Mouse (Mus musculus): Measurements from ENCODE around the gene Nin. TPM values are rescaled to one million over a fixed set of nuclear protein-coding genes. Genes with fewer than 3 reads are reported as not detected.
A peak's percentile ranks its signal among the peaks of the same experiment; 100 is the strongest.

Gene Nin
- polyA plus RNA-seq, 1 experiment from 2014 or later, result 11.1 TPM

DNA sequence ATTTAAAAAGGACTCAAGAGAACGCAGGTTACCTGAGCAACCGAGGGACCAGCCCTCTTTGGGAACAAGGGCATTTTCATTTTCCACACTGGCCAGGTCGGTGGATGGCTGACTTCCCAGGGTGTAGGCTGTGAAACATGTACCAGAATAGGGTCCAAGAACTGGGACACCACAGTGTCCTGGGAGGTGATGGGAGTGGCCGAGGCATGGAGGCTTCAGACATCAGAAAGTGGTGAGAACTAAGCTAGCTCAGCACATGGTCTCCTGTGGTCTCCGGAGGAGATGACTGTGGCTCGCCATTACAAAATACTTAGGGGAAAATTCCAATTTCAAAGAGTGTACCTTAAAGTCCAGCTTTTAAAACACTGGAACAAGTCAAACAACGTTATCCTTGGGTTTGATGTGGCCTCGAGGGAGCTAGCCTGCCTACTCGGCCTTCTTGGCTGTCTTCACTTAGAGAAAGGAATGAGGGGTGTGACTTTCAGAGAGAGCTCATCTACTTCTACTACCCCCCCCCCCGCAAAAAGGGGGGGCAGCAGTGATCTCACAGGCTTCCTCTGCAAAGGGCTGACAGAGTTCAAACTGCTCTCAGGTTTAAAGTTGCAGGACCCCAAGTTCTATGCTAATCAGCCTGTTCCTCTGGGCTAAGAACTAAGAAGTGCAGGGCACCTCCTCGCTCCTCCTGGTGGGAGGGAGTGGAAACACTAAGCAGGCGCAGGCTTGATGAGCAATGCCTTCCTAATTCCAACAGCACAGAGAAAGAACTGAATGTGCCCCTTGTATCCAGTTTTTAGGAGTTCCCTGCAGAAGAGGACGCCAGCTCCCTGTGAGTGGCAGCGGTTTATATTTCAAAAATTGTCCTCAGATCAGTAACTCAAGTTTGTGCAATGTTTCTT is 54.3 kb downstream of the Nin start:
- Histone ChIP-seq H3K36me3 (ENCODE audit: control insufficient read depth, insufficient read depth, low read length) (no peaks in the 10 kb centered on the region; the same call in 1 of the 2 replicates), H3K27me3 (ENCODE audit: control insufficient read depth, insufficient read depth, low read length) (no peaks in the 10 kb centered on the region), H3K4me2 (no peak overlapping the region), H3K4me3 (ENCODE audit: low read depth, low read length) (no peak overlapping the region), H3K27ac (ENCODE audit: low read depth, low read length) (no peak overlapping the region), H3K4me1 (ENCODE audit: control insufficient read depth, insufficient read depth, low read length) (no peaks in the 10 kb centered on the region), H3K9ac (ENCODE audit: low read length) (no peak overlapping the region), H3K9me3 (ENCODE audit: control insufficient read depth, low read length) (no peaks in the 10 kb centered on the region)
- DNase-seq (ENCODE audit: low spot score, missing footprints) (peak; percentile 80), ATAC-seq (ENCODE audit: low FRiP score) (no peak)
- WGBS, result 68% methylated on average over 14 of the region's 14 CpGs

DNA sequence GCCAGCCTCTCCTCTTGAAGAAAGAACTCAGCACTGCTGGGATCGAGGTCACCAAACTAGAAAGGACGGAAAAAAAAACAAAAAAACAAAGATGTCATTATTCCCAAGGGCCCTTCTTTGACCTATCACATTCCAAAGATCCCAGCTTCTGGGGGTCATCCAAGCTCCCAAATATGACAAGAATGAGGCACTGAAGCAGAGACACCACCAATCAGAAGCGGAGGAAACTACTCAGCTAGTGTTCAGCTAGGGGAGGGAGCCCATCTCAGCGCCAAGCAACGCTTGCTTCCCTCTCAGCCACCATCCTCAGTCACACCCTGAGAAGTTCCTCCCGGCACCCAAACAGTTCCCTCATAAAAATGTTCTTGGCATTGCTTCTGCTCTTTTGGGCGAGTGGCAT is 62.8 kb downstream of the Nin start:
- H3K27ac ChIP-seq (ENCODE audit: low read depth, low read length), result no peak overlapping the region
- no peaks in the 10 kb centered on the region for H3K27me3 ChIP-seq (ENCODE audit: control insufficient read depth, insufficient read depth, low read length)
- 63% methylated on average over 7 of the region's 7 CpGs for WGBS
- H3K36me3 ChIP-seq (ENCODE audit: control insufficient read depth, insufficient read depth, low read length), result peaks cover 2% of the 10 kb centered on the region; the same call in 1 of the 2 replicates
- H3K4me2 ChIP-seq, result no peak overlapping the region
- DNase-seq (ENCODE audit: low spot score, missing footprints) (no peak), ATAC-seq (ENCODE audit: low FRiP score) (no peak)
- no peaks in the 10 kb centered on the region for H3K9me3 ChIP-seq (ENCODE audit: control insufficient read depth, low read length)
- H3K4me1 ChIP-seq (ENCODE audit: control insufficient read depth, insufficient read depth, low read length), result no peaks in the 10 kb centered on the region
- H3K4me3 ChIP-seq (ENCODE audit: low read depth, low read length), result no peak overlapping the region
- H3K9ac ChIP-seq (ENCODE audit: low read length), result no peak overlapping the region

DNA sequence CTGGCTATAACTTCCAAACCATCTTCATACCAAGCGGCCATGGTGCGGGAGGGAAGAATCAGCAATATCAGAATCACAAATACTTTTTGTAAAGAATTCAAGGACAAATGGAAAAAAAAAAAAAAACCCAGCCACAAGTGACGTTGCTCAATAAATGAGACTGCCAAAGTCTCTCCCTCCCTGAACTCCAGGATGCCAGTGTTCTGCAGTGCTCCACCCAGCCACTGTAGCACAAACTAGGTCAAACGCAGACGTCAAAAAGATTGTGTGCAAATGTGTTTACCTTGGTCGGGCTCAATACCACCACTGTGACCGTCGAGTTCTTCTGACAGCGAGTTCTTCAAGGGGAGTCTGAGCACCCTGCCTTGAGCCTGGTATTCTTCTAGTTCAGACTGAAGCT is 64.8 kb downstream of the Nin start:
- no peaks in the 10 kb centered on the region for H3K4me1 ChIP-seq (ENCODE audit: control insufficient read depth, insufficient read depth, low read length)
- WGBS, result 84% methylated on average over 9 of the region's 9 CpGs
- ATAC-seq (ENCODE audit: low FRiP score), result no peak
- no peaks in the 10 kb centered on the region for H3K9me3 ChIP-seq (ENCODE audit: control insufficient read depth, low read length)
- H3K27ac ChIP-seq (ENCODE audit: low read depth, low read length), result no peak overlapping the region
- H3K27me3 ChIP-seq (ENCODE audit: control insufficient read depth, insufficient read depth, low read length), result no peaks in the 10 kb centered on the region
- no peak overlapping the region for H3K9ac ChIP-seq (ENCODE audit: low read length)
- no peak overlapping the region for H3K4me3 ChIP-seq (ENCODE audit: low read depth, low read length)
- DNase-seq (ENCODE audit: low spot score, missing footprints), result no peak
- peaks cover 4% of the 10 kb centered on the region; the same call in 1 of the 2 replicates for H3K36me3 ChIP-seq (ENCODE audit: control insufficient read depth, insufficient read depth, low read length)
- no peak overlapping the region for H3K4me2 ChIP-seq

DNA sequence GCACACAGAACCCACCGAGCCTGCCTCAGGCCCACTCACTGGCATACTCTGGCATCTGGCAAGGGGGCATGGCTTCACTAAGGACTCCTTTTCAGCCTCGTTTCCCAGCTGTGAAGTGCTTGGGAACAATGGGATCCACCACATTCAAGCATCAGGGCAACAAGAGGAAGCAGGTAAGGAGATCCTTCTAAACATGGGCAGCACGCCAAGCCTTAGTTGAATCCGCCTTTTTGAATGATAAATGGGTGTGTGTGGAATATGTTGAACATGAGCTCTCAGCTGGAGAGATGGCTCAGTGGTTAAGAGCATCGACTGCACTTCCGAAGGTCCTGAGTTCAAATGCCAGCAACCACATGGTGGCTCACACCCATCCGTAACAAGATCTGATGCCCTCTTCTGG is 66.2 kb downstream of the Nin start:
- no peak overlapping the region for H3K4me2 ChIP-seq
- H3K27ac ChIP-seq (ENCODE audit: low read depth, low read length), result no peak overlapping the region
- DNase-seq (ENCODE audit: low spot score, missing footprints), result no peak
- no peaks in the 10 kb centered on the region for H3K27me3 ChIP-seq (ENCODE audit: control insufficient read depth, insufficient read depth, low read length)
- H3K4me3 ChIP-seq (ENCODE audit: low read depth, low read length), result no peak overlapping the region
- no peaks in the 10 kb centered on the region for H3K9me3 ChIP-seq (ENCODE audit: control insufficient read depth, low read length)
- 90% methylated on average over 7 of the region's 7 CpGs for WGBS
- peaks cover 4% of the 10 kb centered on the region; the same call in 1 of the 2 replicates for H3K36me3 ChIP-seq (ENCODE audit: control insufficient read depth, insufficient read depth, low read length)
- no peaks in the 10 kb centered on the region for H3K4me1 ChIP-seq (ENCODE audit: control insufficient read depth, insufficient read depth, low read length)
- no peak for ATAC-seq (ENCODE audit: low FRiP score)
- H3K9ac ChIP-seq (ENCODE audit: low read length), result no peak overlapping the region

DNA sequence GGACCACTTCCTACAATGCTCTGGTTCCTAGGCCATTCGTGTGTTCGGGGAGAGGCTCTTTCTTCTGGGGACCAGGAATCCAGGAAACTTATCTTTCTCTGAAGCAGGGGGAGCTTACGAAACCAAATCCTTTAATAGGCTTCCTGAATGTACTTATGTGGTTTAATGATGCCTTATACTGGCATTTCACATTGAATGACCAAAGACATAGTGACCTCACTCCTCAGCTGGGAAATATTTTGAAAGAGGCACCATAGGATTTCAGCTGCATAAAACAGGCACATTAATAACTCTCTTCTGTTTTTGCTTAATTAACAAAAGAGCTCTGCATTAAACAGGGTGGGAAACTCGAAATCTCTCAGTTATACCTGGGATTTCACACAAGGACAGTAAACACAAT is 69.2 kb downstream of the Nin start:
- no peak overlapping the region for H3K27ac ChIP-seq (ENCODE audit: low read depth, low read length)
- no peaks in the 10 kb centered on the region for H3K27me3 ChIP-seq (ENCODE audit: control insufficient read depth, insufficient read depth, low read length)
- H3K4me3 ChIP-seq (ENCODE audit: low read depth, low read length), result no peak overlapping the region
- DNase-seq (ENCODE audit: low spot score, missing footprints) (no peak), ATAC-seq (ENCODE audit: low FRiP score) (no peak)
- 69% methylated on average over 4 of the region's 4 CpGs for WGBS
- peaks cover 2% of the 10 kb centered on the region; the same call in 1 of the 2 replicates for H3K36me3 ChIP-seq (ENCODE audit: control insufficient read depth, insufficient read depth, low read length)
- no peak overlapping the region for H3K4me2 ChIP-seq
- H3K4me1 ChIP-seq (ENCODE audit: control insufficient read depth, insufficient read depth, low read length), result no peaks in the 10 kb centered on the region
- H3K9ac ChIP-seq (ENCODE audit: low read length), result no peak overlapping the region
- H3K9me3 ChIP-seq (ENCODE audit: control insufficient read depth, low read length), result no peaks in the 10 kb centered on the region

DNA sequence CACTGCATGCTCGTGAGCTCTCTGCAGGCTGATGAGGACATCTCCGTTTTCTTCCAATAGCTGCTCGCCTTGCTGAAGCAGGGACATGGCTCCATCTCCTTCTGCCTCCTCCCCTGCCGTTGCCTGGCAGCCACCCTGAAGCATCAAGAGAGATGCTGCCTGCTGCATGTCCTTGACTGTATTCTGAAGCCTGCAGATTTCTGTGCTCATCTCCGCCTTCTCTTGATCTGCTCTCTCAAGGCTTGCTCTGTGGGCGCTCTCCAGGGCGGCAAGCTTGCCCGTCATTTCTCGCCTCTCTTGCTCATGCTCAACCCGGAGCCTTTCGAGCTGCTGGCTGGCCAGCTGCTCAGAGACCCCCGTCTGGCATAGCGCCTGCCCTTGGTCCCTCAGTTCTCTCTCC is 70.1 kb downstream of the Nin start:
- no peak for DNase-seq (ENCODE audit: low spot score, missing footprints)
- Histone ChIP-seq H3K27me3 (ENCODE audit: control insufficient read depth, insufficient read depth, low read length) (no peaks in the 10 kb centered on the region), H3K27ac (ENCODE audit: low read depth, low read length) (no peak overlapping the region), H3K9ac (ENCODE audit: low read length) (no peak overlapping the region), H3K4me2 (no peak overlapping the region), H3K9me3 (ENCODE audit: control insufficient read depth, low read length) (no peaks in the 10 kb centered on the region), H3K4me3 (ENCODE audit: low read depth, low read length) (no peak overlapping the region), H3K36me3 (ENCODE audit: control insufficient read depth, insufficient read depth, low read length) (peaks cover 2% of the 10 kb centered on the region), H3K4me1 (ENCODE audit: control insufficient read depth, insufficient read depth, low read length) (no peaks in the 10 kb centered on the region)
- WGBS, result 92% methylated on average over 13 of the region's 13 CpGs
- ATAC-seq (ENCODE audit: low FRiP score), result no peak

DNA sequence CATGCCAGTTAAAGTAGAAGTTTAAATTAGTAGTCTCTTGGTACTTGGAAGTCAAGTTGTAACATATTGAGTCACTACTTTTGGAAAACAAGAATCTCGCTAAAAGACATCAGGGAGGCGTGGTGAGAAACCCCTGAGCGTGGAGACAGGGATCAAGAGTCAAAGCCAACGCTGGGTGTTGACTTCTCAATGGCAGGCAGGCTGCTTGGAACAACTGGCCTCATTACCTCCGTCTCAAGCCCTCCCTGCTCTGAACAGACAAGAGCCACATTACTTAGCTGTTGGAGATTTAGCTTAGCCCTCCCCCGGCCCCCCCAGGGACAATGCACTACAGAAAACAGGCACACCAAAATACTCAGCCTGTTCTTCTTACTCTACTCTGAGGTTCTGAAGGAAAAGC is 72.5 kb downstream of the Nin start:
- H3K9me3 ChIP-seq (ENCODE audit: control insufficient read depth, low read length), result no peaks in the 10 kb centered on the region
- 72% methylated on average over 6 of the region's 6 CpGs for WGBS
- H3K4me3 ChIP-seq (ENCODE audit: low read depth, low read length), result no peak overlapping the region
- H3K4me2 ChIP-seq, result no peak overlapping the region
- peaks cover 5% of the 10 kb centered on the region for H3K36me3 ChIP-seq (ENCODE audit: control insufficient read depth, insufficient read depth, low read length)
- DNase-seq (ENCODE audit: low spot score, missing footprints), result no peak
- H3K9ac ChIP-seq (ENCODE audit: low read length), result no peak overlapping the region
- no peak overlapping the region for H3K27ac ChIP-seq (ENCODE audit: low read depth, low read length)
- no peaks in the 10 kb centered on the region for H3K4me1 ChIP-seq (ENCODE audit: control insufficient read depth, insufficient read depth, low read length)
- H3K27me3 ChIP-seq (ENCODE audit: control insufficient read depth, insufficient read depth, low read length), result no peaks in the 10 kb centered on the region
- no peak for ATAC-seq (ENCODE audit: low FRiP score)

DNA sequence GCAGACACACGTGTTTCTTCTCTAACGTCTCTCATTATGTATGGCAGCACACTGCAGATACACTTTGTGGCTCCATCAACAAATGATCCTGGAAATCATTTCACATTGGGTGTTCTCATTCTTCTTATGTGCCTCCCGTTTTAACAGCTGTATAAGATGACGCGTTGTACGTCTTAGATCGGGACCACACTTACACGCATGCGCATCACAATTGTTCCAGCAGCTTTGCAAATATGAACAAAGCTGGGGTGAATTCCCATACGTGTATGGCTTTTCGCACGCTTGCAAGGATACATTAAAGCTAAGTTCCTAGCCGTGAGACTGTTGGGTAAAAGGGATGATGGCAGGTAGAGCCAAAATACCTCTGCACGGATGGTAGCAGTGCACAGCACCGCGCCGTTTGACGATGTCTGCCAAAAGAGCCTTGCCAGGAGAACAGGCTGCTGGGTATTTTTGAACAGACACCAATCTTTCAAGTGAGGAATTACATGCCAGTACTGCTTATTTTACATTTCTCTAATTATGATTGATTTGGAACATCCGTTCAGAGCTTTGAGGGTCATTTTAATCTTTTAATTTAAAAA is 76.7 kb downstream of the Nin start:
- H3K4me3 ChIP-seq (ENCODE audit: low read depth, low read length), result no peak overlapping the region
- ATAC-seq (ENCODE audit: low FRiP score) (no peak), DNase-seq (ENCODE audit: low spot score, missing footprints) (no peak)
- H3K36me3 ChIP-seq (ENCODE audit: control insufficient read depth, insufficient read depth, low read length), result peaks cover 3% of the 10 kb centered on the region; the same call in 1 of the 2 replicates
- H3K9ac ChIP-seq (ENCODE audit: low read length), result no peak overlapping the region
- H3K4me1 ChIP-seq (ENCODE audit: control insufficient read depth, insufficient read depth, low read length), result no peaks in the 10 kb centered on the region
- no peak overlapping the region for H3K27ac ChIP-seq (ENCODE audit: low read depth, low read length)
- H3K27me3 ChIP-seq (ENCODE audit: control insufficient read depth, insufficient read depth, low read length), result no peaks in the 10 kb centered on the region
- WGBS, result 94% methylated on average over 19 of the region's 19 CpGs
- no peak overlapping the region for H3K4me2 ChIP-seq
- no peaks in the 10 kb centered on the region for H3K9me3 ChIP-seq (ENCODE audit: control insufficient read depth, low read length)

DNA sequence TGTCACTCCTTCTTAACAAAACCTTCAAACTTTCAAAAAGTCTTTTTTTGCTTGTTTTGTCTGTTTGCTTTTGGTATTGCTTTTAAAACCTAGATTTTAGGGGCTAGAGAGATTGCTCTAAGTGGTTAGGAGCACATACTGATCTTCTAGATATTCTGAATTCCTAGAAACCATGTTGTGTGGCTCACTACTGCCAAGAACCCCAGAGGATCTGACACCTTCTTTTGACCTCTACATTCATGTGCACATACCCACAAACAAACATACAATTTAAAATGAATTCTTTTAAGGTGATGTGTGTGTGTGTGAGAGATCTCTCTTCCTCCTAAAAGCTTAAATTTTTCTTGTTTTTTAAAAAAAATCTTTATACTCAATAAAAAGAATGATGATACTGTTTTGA is 87.3 kb downstream of the Nin start:
- Histone ChIP-seq H3K27ac (ENCODE audit: low read depth, low read length) (no peak overlapping the region), H3K4me3 (ENCODE audit: low read depth, low read length) (no peak overlapping the region), H3K9me3 (ENCODE audit: control insufficient read depth, low read length) (no peaks in the 10 kb centered on the region), H3K9ac (ENCODE audit: low read length) (no peak overlapping the region), H3K27me3 (ENCODE audit: control insufficient read depth, insufficient read depth, low read length) (no peaks in the 10 kb centered on the region), H3K36me3 (ENCODE audit: control insufficient read depth, insufficient read depth, low read length) (no peaks in the 10 kb centered on the region), H3K4me1 (ENCODE audit: control insufficient read depth, insufficient read depth, low read length) (no peaks in the 10 kb centered on the region), H3K4me2 (no peak overlapping the region)
- ATAC-seq (ENCODE audit: low FRiP score) (no peak), DNase-seq (ENCODE audit: low spot score, missing footprints) (no peak)

All from midbrain, embryonic 11.5 days (tissue).